Mouse (Mus musculus) T-helper 1 cell (primary cell): ENCODE measurements around the gene Dexi.

Experiments
- in situ Hi-C: fragments of 300-600 bp; cut with MboI, MseI; formaldehyde crosslinking; loops from one replicate; pipeline ENCODE4 v1.15.1; 2025; ENCODE audit warnings: high pct_unique_total_duplicates

Dexi gene

DNA sequence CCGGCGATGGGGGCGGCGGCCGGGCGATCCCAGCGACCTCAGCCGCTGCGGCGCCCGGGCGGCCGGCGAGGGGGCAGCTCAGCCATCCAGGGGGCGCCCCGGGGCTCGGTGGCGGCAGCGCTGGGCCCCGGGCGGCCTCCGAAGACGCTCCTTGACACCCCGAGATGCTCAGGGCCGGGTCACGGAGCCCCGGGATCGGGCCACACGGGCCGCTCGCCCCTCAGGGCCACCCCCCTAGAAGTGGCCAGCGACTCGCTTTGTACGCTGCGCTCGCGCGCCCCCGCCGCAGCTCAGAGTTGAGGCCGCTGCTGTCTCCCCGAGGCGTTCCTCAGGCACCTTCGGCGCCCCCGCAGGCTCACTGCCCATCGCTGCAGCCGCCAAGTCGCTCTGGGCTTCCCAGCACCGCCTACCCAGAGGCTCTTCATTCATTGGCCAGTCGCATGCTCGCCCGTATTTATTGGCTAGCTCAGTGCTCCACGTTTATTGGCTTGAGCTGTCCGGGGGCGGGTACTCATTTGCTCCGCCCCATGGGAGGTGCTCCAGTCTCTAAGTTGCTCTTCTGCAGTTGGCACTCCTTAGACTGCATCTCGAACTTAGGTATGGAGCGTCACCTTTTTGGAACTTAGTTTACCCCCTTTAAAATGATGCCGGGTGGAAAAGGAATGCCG is at the start of gene Dexi:
Gene Dexi, minus strand, starts transcription at position 357 of the 668 bp plus-strand sequence.
- in situ Hi-C loops: loop anchor here (10.0 kb wide), 1 partner anchor 1362 kb away; the partner anchor contains the start of gene Cpped1

DNA sequence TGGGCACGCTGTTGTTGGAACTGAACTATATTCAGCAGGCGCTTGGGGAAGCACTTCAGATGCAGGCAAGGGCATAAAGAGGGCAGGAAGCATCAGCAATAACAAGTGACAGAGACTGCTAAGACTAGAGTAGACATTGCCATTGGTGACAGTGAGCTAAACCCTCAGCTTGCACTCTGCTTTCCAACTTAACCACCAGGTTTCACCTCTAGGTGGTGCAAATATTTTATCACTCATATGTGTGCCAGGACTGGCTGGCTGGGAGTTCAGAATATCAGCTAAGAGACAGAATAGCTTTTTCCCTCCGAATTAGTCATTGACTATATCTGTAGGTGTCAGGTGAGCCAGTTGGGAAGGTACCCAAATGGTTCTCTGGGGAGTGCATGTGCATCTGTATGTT is 43.7 kb upstream of the Dexi start:
- in situ Hi-C loops: no loop called here

DNA sequence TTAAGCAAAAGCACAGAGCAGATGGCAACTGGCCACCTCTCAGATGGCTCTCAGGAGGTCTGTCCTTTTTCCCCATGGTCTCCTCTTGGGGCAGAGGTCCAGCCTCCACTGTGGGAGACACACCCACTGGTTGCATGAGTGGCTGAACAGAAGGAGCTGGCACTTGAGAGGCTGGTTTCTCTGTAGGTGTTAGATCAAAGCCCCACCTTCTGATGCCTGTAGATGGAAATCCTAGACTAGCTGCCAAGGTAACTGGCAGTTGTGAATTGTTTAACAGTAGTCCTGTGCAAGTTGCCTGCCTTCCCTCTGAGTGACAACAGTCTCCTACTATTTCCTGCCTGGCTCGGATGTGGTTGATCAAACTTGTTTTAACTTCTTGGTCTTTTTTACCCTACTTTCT is 42.3 kb upstream of the Dexi start:
- in situ Hi-C loops: no loop called here

DNA sequence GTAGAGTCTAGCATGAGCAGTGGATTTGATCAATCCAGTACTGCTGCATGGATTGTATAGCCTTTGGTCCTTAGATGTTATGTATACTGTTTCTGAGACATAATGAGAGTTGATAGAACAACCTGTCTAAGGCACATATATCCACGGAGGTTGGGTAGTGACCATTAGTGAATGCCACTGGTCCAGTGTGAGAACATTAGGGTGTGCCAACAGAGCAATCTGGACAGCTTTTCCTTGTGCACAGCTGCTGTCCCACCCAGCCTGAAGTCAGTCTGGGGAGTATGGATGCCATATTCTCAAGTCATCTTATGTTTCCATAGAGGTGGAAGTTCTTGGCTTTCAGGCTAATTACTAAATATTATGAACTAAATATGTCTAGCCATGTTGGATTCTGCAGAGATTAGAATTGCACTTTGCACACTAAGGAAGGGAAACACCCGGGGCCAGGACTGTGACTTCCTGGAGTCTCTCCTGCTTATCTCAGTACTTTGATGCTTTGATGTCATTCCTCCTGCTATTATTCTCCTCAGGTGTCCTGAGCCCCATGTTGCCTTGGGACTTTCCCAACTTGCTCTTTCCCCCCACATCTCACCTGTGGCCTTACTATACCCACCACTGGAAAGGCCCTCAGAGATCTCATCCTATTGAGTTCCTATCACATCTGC is 38.5 kb upstream of the Dexi start:
- in situ Hi-C loops: no loop called here

DNA sequence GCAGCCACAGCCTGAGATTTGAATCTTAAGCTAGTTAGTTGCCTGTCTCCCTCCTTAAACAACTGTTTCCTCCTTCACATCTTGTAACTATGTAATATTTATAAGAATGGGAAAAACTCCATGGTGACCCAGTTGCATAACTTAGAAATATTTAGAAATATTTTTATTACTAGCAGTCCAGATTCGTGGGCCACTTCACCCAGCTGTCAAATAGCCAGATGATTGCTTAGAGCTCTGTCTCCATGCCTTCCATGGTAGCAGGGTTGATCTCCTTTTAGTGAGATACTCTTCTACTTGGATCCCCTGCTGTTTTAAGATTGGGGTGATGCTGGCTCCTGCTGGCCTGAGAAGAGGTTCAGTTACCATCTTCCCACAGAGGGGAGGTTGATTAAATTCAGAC is 35.5 kb upstream of the Dexi start:
- in situ Hi-C loops: loop anchor here (5.0 kb wide), 1 partner anchor 289 kb away; no protein-coding TSS in a partner anchor

DNA sequence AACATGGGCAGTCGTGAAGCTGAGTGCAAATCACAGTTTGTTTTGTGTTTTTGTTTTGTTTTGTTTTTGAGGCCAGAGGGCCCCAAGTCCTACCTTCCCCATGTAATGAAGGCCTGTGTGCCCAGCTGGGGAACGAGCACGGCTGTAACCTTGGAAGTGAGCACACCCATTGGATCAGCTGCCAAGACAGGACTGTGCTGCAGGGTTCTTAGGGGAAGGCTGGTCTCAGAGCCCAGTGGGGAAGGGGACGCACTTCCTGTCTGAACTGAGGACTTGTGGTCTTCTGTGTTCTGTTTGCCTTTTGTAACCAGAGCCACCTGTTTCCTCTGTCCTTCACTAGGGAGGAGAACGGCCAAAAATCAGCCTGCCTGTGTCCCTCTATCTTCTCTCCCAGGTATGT is 34.7 kb upstream of the Dexi start:
- in situ Hi-C loops: loop anchor here (5.0 kb wide), 1 partner anchor 290 kb away; no protein-coding TSS in a partner anchor

DNA sequence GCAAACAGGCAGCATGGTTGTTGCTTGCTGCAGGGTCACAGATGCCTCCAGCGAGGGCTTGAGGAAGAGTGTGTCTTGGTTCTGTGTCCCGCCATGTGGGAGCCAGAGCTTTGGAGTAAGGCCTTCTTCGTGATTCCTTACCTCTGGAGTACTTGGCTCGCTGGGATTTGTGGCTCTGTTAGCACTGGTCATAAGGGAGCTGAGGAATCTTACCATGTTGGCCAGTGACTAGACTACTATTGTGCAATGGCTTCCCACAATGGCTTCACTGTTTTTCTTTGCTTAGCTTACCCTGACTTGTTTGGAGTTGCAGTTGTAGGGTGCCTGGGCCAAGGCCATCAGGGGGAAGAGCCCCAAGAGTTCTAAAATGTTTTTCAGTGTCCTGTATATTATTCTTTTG is 33.1 kb upstream of the Dexi start:
- in situ Hi-C loops: loop anchor here (5.0 kb wide), 1 partner anchor 291 kb away; no protein-coding TSS in a partner anchor

DNA sequence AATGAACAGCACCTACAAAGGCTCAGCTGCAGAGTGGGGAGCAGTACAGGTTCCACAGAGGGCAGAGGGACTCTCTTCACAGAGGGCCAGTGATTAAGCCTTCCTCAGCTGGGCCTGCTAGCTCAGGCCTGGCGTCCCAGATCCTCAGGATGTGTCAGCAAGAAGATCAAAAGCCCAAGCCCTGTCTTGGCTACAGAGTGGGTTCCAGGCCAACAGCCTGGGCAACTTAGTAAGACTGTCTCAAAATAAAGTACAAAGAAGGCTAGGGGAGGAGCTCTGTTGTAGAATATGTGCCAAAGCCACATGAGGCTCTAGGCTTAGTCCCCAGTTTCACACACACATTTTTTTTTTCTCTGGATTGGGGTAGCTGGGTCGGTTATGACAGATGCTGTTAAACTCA is 32.1 kb upstream of the Dexi start:
- in situ Hi-C loops: loop anchor here (5.0 kb wide), 1 partner anchor 292 kb away; no protein-coding TSS in a partner anchor

DNA sequence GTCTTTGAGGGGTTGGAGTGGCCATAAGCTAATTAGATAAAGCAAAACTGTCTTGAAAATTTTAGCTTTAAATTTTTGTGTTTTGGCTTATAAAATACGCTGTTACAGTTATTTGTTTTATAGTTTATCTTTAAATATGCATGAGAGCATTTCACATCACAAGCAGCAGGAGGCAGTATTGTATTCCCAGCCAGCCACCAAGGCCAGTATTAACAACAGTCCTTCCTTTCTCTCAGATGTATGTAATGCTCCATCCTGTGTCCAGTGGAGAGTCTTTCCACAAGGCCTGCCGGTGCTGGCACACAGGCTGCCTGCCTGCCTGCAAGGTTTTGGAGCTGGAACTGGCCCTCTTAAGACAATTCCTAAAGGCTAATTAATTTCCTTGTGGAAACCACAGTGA is 29.0 kb upstream of the Dexi start:
- in situ Hi-C loops: no loop called here

DNA sequence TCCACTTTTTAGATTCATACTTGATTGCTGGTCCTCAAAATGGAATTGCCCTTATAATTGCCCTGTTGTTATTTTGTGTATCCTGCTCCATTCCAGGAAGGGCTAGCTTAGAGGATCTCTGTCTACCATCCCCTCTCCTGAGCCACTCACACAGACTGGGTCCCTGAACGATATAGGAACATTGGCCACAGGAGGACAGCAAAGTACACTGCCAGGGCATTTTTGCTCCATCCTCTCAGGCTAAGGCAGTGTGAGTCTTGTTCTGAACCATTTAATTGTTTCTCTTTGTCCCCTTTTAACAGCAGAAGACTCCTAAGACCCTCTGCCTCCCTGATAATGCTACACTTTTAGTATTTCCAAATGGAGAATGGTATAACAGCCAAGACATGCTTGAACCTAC is 27.9 kb upstream of the Dexi start:
- in situ Hi-C loops: no loop called here

DNA sequence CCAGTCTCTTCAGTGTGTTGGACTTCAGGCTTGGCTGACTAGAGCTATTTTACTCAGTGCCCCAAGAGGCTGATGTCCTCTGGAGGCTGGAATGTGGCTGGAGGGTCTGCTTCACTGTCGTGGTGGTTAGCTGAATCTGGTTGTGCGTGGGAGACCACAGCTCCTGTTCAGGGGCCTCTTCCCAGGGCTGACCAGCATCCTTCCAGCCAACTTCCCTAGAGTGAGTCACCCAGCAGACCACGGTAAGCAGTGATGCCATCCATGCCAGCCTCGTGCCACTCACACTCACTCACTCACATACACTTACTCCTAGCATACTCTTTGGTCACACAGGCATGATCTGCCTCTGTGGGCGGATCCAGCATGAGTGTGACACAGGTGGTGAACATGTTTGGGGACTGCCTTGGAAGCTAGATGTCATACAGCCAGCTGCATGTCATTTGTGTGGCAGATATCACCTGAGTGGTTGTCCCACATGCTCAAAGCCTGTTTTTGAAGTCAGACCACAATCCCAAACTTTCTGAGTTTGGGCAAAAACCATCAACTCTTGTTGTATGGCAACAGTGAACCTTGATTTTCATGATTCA is 27.0 kb upstream of the Dexi start:
- in situ Hi-C loops: loop anchor here (5.0 kb wide), 1 partner anchor 217 kb away; the partner anchor contains the start of genes Socs1 and Tnp2

DNA sequence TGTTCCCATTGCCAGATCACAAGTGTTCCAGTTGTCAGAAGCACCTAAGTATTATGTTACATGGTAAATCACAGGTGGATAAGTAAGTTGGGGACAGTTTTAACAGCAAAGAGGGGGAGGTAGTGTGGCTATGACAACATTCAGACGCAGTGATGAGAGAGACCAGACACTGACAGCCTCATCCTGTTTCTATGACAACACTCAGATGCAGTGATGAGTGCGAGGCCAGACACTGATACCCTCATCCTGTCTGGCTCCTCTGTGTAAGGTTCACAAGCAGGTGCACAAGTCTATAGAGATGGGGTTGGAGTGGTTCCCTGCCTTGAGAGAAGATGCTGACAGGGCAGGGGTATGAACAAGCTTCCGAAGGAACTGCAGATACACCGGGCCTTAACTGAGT is 24.3 kb upstream of the Dexi start:
- in situ Hi-C loops: loop anchor here (5.0 kb wide), 1 partner anchor 220 kb away; the partner anchor contains the start of genes Socs1 and Tnp2

DNA sequence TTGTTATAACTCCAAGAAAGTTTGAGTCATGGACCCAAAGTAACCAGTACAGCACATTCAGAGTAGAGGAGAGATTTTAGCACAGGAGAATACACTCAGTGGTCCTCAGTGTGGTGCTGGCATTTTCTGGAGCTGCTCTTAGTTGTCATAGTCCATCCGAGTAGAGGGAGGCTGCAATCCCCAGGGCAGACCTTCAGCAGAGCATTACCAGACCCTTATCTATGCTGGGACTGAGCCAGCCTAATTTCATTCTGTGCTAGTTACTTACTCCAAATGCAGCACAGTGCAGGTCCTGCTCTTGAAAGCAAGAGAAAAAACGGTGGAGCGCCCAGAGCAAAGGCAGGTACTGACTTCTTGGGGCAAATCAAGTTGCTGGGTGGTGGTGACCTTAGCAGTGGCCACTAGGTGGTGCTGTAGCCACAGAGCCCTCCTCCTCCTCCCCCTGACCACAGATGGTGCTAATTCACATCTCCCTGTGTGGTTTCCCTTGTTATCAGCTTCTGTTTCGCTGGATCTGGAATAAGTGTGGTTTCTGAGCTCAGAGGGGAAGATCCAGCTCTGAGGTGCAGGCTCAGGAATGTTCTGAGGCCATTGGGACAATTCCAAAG is 22.5 kb upstream of the Dexi start:
- in situ Hi-C loops: loop anchor here (5.0 kb wide), 1 partner anchor 222 kb away; the partner anchor contains the start of genes Socs1 and Tnp2

DNA sequence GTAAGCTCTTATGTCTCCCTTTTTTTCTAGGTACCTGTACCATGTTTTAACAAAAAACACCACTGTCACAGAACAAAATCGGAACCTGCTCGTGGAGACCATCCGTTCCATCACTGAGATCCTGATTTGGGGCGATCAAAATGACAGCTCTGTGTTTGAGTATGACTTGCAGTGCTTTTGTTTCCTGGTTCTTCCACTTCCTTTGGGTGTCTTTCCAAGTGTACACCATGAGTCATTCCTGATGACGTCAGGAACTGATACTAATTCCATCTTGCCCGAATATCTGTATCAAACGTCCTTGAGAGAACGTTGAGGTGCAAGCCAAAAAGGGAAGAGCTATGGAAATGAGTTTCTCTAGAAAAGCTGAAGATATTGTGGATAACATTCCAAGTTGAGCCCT is 17.1 kb upstream of the Dexi start:
- in situ Hi-C loops: no loop called here

DNA sequence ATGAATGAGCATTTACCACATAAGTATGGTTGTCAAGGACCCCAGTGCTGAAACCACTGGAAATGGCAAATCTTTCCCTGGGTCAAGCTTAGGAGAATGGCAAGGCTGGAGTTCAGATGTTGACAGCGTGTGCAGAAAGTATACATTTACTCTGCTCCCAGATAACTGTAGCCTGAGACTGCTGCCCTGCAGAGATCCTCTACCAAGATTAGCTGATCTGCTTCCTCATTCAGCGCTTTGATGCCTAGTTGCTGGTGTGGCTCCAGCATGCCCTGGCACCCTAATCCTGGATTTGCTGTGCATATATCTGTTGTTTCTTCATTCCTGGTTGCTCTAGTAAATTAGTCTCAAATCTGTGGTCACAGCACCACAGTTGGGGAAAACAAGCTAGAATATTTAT is 11.0 kb upstream of the Dexi start:
- in situ Hi-C loops: no loop called here

DNA sequence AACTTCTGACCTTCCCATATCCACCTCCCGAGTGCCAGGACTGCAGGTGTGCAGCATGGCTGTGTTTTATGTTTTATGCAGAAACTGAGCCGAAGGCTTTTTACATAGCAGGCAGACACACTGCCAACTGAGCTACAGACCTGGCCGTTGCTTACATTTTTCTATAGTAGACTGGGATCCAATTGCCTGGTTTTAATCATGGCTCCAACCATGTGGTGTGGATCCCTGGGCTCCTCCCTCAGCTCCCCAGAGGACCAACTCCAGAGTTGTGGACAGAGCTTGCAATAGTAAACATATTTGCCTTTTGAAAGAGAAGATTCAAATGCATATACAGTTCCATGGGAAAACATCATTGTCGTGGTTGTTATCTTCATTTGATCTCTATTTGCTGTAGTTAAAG is 8.7 kb upstream of the Dexi start:
- in situ Hi-C loops: no loop called here

DNA sequence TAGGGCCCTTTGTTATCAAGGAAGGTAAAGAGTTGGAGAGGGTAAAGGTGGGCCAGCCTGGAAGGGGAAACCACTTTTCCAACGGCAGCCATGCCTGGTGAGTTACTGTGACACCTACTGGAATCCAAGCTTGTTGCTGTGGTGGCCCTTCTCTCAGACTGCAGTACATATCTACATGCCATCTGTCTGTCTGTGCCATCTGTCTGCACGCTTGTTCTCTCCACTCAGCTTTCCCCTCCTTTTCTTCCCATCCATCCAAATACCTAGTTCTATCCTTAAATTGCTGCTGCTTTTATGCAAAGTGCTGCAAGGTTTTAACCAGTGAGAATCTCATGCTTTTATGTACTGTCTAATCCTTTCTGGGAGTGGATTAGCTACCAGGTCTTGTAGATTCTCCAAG is 6.7 kb upstream of the Dexi start:
- in situ Hi-C loops: loop anchor here (10.0 kb wide), 1 partner anchor 1355 kb away; the partner anchor contains the start of gene Cpped1

DNA sequence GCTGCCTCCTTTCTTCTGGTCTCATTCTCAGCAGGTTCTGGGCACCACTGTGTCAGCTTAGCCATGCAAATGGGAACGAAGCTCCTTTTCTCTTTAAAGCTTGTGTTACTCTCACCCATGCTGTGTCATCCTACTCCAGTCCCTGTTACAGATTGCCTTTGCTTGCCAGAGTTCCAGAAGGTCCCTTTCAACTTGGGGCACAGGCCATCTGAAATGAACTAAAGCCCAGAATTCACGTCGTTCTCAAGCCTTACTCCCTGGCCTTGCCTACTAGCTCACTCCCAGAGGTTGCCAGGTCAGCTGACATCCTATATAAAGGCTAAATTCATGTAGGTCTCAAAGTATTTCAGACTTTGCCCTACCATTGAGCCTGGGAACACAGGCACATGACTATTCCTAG is 6.1 kb upstream of the Dexi start:
- in situ Hi-C loops: loop anchor here (10.0 kb wide), 1 partner anchor 1356 kb away; the partner anchor contains the start of gene Cpped1

DNA sequence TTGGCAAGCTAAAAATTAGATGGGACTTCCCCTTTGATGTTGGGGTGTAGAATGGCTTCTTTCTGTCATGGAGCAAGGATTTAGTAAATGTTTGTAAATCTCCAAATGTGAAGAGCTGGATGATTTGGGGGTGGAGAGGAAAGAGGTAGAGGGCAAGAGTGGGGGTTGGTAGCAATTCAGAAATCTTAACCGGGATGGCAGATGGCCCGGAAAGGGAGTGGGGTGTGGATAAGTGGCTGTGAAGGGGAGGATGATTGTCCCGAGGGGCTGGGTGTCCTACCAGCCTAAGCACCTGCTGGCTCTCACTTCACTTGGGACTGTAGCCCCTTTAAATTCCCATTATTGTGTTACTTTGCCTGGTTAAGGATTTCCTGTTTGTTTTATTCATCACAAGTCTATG is 4.0 kb upstream of the Dexi start:
- in situ Hi-C loops: loop anchor here (10.0 kb wide), 1 partner anchor 1358 kb away; the partner anchor contains the start of gene Cpped1

DNA sequence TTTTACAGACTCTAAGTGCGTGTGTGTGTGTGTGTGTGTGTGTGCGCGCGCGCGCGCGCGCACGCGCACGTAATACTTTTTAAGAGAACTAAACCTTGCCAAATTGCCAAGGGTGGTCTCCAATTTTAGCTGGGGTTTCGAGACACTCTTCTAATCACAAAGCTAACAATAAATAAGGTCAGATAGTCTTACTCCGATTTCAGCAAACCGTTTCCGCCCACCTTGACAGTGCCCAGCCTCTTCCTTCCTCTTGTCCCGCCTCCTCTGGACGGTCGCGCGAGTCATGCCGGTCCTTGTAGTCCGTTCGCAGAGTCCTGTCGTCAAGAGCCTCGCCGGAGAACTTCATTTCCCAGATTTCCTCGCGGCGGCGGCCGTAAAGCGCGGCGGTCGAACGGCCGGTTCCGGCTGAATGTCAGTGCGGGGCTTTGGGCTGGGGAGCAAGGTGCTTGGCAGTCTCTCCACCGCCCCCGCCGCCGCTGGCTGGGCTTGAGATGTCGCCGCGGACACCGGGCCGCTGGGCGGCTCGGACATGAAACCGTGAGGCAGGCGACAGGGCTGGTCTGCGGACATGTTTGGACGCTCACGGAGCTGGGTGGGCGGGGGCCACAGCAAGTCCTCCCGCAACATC is 2.3 kb upstream of the Dexi start, which contains the start of gene Clec16a:
Gene Clec16a, plus strand, starts transcription at position 345 of the 628 bp plus-strand sequence.
- in situ Hi-C loops: loop anchor here (10.0 kb wide), 1 partner anchor 1360 kb away; the partner anchor contains the start of gene Cpped1

DNA sequence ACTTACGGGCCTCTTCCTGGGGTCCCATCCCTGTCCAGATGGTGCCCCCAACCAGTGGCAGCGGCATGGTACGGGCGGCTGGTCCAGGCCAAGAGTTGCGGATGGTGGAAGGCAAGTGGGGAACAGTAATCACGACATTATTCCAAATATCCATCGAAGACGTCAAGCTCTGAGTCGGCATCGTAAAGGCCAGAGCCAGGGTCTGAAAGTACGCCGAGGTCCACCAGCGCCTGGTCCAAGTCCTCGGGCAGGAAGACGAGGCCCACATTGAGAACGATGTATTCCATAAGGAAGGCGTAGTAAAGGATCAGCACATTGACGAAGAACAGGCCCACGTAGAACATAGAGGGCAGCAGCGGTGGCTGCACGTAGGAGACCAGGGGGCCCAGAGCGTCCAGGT is 588 bp downstream of the Dexi start:
- in situ Hi-C loops: loop anchor here (10.0 kb wide), 1 partner anchor 1363 kb away; the partner anchor contains the start of gene Cpped1
